Mouse (Mus musculus): ENCODE results near the gene Spg7. TPM values are rescaled to one million over a fixed set of nuclear protein-coding genes. Genes with fewer than 3 reads are reported as not detected.

The Spg7 gene
- polyA plus RNA-seq, 1 experiment: 79.3 TPM

DNA sequence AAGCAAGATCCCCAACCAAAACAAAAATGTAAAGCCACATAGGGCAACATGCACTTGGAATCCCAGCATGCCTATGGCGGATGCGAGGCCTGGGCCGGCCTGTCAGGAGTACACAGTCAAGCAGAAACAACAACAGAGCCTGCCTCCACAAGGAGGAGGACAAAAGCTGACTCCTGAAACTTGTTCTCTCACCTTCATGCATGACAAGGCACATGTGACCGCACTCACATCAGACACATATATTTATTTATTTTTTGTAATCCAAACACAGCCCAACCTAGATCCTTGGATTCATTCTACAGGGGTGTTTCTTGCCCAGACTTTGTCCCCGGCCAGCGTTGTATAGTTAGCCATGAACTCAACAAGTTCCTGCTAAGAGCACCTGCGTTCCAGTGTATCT lies 14.9 kb upstream of the Spg7 start:
- Histone ChIP-seq H3K9ac (ENCODE audit: low read depth, poor library complexity, severe bottlenecking) (no peak overlapping the region), H3K4me3 (ENCODE audit: low read depth, low read length) (no peak overlapping the region), H3K36me3 (ENCODE audit: control insufficient read depth, insufficient read depth, low read length, poor library complexity, severe bottlenecking) (peaks cover 7% of the 10 kb centered on the region), H3K27ac (ENCODE audit: insufficient read depth, low read length) (no peak overlapping the region), H3K9me3 (replicated peaks; ENCODE audit: control insufficient read depth, insufficient read depth, low read length, poor library complexity, severe bottlenecking) (no peaks in the 10 kb centered on the region), H3K4me1 (ENCODE audit: control insufficient read depth, insufficient read depth, low read length) (no peaks in the 10 kb centered on the region), H3K27me3 (ENCODE audit: control insufficient read depth, insufficient read depth, low read length, poor library complexity, severe bottlenecking) (no peaks in the 10 kb centered on the region)
- TF ChIP-seq EP300 (IDR thresholded peaks at IDR 0.05; ENCODE audit: insufficient read depth, low read depth, low read length): no peak
- no peak for TF ChIP-seq CTCF (IDR thresholded peaks at IDR 0.05; ENCODE audit: low read depth, low read length)
- no peak for TF ChIP-seq POLR2A (IDR thresholded peaks at IDR 0.05; ENCODE audit: insufficient read depth, low read length)

DNA sequence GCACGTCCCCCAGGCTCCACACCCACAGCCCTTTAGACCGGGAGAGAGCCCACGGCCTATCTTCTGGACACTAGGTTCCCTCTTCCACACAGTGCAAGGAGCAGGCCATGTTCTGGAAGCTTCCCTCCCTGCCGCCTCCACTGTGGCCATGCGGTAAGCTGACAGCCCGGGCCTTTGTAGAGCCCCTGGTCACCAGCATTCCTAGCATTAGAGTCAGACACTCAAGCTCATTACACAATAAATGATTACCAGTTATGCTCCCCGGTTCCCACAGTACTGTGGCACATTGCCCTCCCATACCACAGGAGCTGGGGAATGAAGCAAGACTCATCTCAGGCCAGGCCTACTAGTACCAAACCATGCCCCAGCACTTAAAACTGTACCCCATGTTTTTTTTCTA lies 14.3 kb upstream of the Spg7 start:
- TF ChIP-seq CTCF (IDR thresholded peaks at IDR 0.05; ENCODE audit: low read depth, low read length) (no peak), POLR2A (IDR thresholded peaks at IDR 0.05; ENCODE audit: insufficient read depth, low read length) (no peak), EP300 (IDR thresholded peaks at IDR 0.05; ENCODE audit: insufficient read depth, low read depth, low read length) (no peak)
- no peak overlapping the region for H3K27ac ChIP-seq (ENCODE audit: insufficient read depth, low read length)
- no peak overlapping the region for H3K4me3 ChIP-seq (ENCODE audit: low read depth, low read length)
- no peaks in the 10 kb centered on the region for H3K4me1 ChIP-seq (ENCODE audit: control insufficient read depth, insufficient read depth, low read length)
- H3K9ac ChIP-seq (ENCODE audit: low read depth, poor library complexity, severe bottlenecking): no peak overlapping the region
- no peaks in the 10 kb centered on the region for H3K9me3 ChIP-seq (replicated peaks; ENCODE audit: control insufficient read depth, insufficient read depth, low read length, poor library complexity, severe bottlenecking)
- no peaks in the 10 kb centered on the region for H3K27me3 ChIP-seq (ENCODE audit: control insufficient read depth, insufficient read depth, low read length, poor library complexity, severe bottlenecking)
- H3K36me3 ChIP-seq (ENCODE audit: control insufficient read depth, insufficient read depth, low read length, poor library complexity, severe bottlenecking): peaks cover 7% of the 10 kb centered on the region

GRCm38 (mm10) chr8:123051458-123051857 lies 11.3 kb upstream of the Spg7 start:
- H3K9me3 ChIP-seq (replicated peaks; ENCODE audit: control insufficient read depth, insufficient read depth, low read length, poor library complexity, severe bottlenecking): no peaks in the 10 kb centered on the region
- TF ChIP-seq POLR2A (IDR thresholded peaks at IDR 0.05; ENCODE audit: insufficient read depth, low read length): no peak
- TF ChIP-seq EP300 (IDR thresholded peaks at IDR 0.05; ENCODE audit: insufficient read depth, low read depth, low read length): no peak
- no peak for TF ChIP-seq CTCF (IDR thresholded peaks at IDR 0.05; ENCODE audit: low read depth, low read length)
- H3K4me1 ChIP-seq (ENCODE audit: control insufficient read depth, insufficient read depth, low read length): no peaks in the 10 kb centered on the region
- no peak overlapping the region for H3K27ac ChIP-seq (ENCODE audit: insufficient read depth, low read length)
- no peak overlapping the region for H3K4me3 ChIP-seq (ENCODE audit: low read depth, low read length)
- no peaks in the 10 kb centered on the region for H3K27me3 ChIP-seq (ENCODE audit: control insufficient read depth, insufficient read depth, low read length, poor library complexity, severe bottlenecking)
- no peaks in the 10 kb centered on the region for H3K36me3 ChIP-seq (ENCODE audit: control insufficient read depth, insufficient read depth, low read length, poor library complexity, severe bottlenecking)
- H3K9ac ChIP-seq (ENCODE audit: low read depth, poor library complexity, severe bottlenecking): no peak overlapping the region

GRCm38 (mm10) chr8:123064072-123064471 lies 1.3 kb downstream of the Spg7 start:
- TF ChIP-seq EP300 (IDR thresholded peaks at IDR 0.05; ENCODE audit: insufficient read depth, low read depth, low read length) (no peak), CTCF (IDR thresholded peaks at IDR 0.05; ENCODE audit: low read depth, low read length) (no peak), POLR2A (IDR thresholded peaks at IDR 0.05; ENCODE audit: insufficient read depth, low read length) (no peak)
- H3K4me3 ChIP-seq (ENCODE audit: low read depth, low read length): no peak overlapping the region
- no peaks in the 10 kb centered on the region for H3K9me3 ChIP-seq (replicated peaks; ENCODE audit: control insufficient read depth, insufficient read depth, low read length, poor library complexity, severe bottlenecking)
- H3K36me3 ChIP-seq (ENCODE audit: control insufficient read depth, insufficient read depth, low read length, poor library complexity, severe bottlenecking): peaks cover 8% of the 10 kb centered on the region
- peak overlapping the region; percentile 96 for H3K9ac ChIP-seq (ENCODE audit: low read depth, poor library complexity, severe bottlenecking)
- H3K27me3 ChIP-seq (ENCODE audit: control insufficient read depth, insufficient read depth, low read length, poor library complexity, severe bottlenecking): no peaks in the 10 kb centered on the region
- H3K4me1 ChIP-seq (ENCODE audit: control insufficient read depth, insufficient read depth, low read length): peaks cover 2% of the 10 kb centered on the region
- no peak overlapping the region for H3K27ac ChIP-seq (ENCODE audit: insufficient read depth, low read length)

DNA sequence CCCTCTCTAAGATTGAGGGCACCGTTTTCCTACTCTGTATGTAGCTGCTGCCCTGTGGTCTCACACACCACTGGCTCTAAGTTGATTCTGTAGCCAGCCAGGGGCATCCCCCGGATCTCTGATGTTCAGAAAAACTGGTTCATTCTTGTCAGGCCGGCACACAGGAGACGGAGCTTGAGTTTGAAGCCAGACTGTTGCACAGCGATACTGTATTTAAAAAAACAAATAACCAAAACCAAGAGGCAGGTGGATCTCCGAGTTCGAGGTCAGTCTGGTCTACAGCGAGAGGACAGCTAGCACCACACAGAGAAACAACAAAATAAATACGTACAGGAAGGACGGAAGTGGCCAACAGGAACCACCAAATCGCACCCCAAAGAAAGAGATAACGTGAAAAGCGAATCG lies 2.1 kb downstream of the Spg7 start:
- peak overlapping the region; percentile 95 for H3K4me3 ChIP-seq (ENCODE audit: low read depth, low read length)
- H3K9me3 ChIP-seq (replicated peaks; ENCODE audit: control insufficient read depth, insufficient read depth, low read length, poor library complexity, severe bottlenecking): no peaks in the 10 kb centered on the region
- peaks cover 2% of the 10 kb centered on the region for H3K4me1 ChIP-seq (ENCODE audit: control insufficient read depth, insufficient read depth, low read length)
- peak overlapping the region; percentile 86 for H3K27ac ChIP-seq (ENCODE audit: insufficient read depth, low read length)
- TF ChIP-seq POLR2A (IDR thresholded peaks at IDR 0.05; ENCODE audit: insufficient read depth, low read length) (no peak), CTCF (IDR thresholded peaks at IDR 0.05; ENCODE audit: low read depth, low read length) (no peak), EP300 (IDR thresholded peaks at IDR 0.05; ENCODE audit: insufficient read depth, low read depth, low read length) (no peak)
- peaks cover 8% of the 10 kb centered on the region for H3K36me3 ChIP-seq (ENCODE audit: control insufficient read depth, insufficient read depth, low read length, poor library complexity, severe bottlenecking)
- H3K9ac ChIP-seq (ENCODE audit: low read depth, poor library complexity, severe bottlenecking): peak overlapping the region; percentile 96
- no peaks in the 10 kb centered on the region for H3K27me3 ChIP-seq (ENCODE audit: control insufficient read depth, insufficient read depth, low read length, poor library complexity, severe bottlenecking)

DNA sequence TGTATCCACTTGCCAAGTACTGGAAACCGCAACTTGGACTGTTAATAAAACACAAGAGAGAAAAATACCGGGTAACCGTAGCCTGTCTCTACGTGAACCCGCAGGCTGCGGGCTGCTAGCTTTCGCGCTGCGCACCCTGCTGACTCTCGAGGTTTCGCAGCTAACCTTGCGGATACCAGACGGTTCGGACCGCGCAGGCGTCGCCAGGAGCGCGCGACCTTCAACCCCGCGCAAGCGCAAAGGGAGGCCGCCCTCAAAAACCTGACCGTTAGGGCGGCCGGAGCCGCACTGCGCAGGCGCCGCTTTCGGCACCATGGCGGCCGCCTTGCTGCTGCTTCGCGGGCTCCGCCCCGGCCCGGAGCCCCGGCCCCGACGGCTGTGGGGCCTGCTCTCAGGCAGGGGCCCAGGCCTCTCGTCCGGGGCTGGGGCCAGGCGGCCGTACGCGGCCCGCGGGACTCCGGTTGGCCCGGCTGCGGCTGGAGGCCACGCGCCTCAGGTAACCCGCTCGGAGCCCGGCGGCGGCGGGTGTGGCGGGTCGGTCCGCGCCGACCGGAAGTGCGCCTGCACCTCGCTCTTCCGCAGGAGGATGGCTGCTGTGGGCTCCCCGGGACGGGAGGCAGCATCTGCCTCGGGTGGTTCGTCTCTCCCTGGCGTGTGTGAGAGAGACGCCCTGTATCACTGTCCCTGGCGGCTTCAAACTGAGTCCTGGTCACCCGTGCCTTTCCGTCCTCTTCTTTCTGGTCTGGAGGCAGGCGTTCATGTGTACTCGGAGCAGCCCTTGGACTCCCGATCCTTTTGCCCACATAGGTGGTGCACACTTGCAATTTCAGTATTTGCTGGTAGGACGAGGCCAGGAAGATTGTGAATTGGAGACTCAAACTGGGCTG lies 2.7 kb downstream of the Spg7 start:
- Histone ChIP-seq H3K36me3 (ENCODE audit: control insufficient read depth, insufficient read depth, low read length, poor library complexity, severe bottlenecking) (peaks cover 10% of the 10 kb centered on the region), H3K9ac (ENCODE audit: low read depth, poor library complexity, severe bottlenecking) (peak overlapping the region; percentile 96), H3K27me3 (ENCODE audit: control insufficient read depth, insufficient read depth, low read length, poor library complexity, severe bottlenecking) (no peaks in the 10 kb centered on the region), H3K9me3 (replicated peaks; ENCODE audit: control insufficient read depth, insufficient read depth, low read length, poor library complexity, severe bottlenecking) (no peaks in the 10 kb centered on the region), H3K4me3 (ENCODE audit: low read depth, low read length) (peak overlapping the region; percentile 95), H3K27ac (ENCODE audit: insufficient read depth, low read length) (peak overlapping the region; percentile 86), H3K4me1 (ENCODE audit: control insufficient read depth, insufficient read depth, low read length) (peaks cover 2% of the 10 kb centered on the region)
- TF ChIP-seq EP300 (IDR thresholded peaks at IDR 0.05; ENCODE audit: insufficient read depth, low read depth, low read length) (0 out of 2 replicates have a peak, but pooled peaks have one; percentile 3), POLR2A (IDR thresholded peaks at IDR 0.05; ENCODE audit: insufficient read depth, low read length) (peak; percentile 89), CTCF (IDR thresholded peaks at IDR 0.05; ENCODE audit: low read depth, low read length) (no peak)

Measured in ES-Bruce4 (cell line).